Mouse (Mus musculus) heart, adult 2 months (tissue): ENCODE results near the gene Lrg1.

Source experiments
- CTCF ChIP-seq: fragments of 200-600 bp; IDR thresholded peaks from 2 replicates; pipeline ENCODE4 v1.8.1; 2022; ENCODE audit warnings: antibody characterized with exemption, mild to moderate bottlenecking, moderate library complexity
- EP300 ChIP-seq: fragments of 200-500 bp; IDR thresholded peaks from 2 replicates; pipeline ENCODE4 v1.6.1; 2011; ENCODE audit warnings: low read depth, low read length, control low read depth; ENCODE audit not compliant: insufficient read depth
- POLR2A ChIP-seq: fragments of 200-500 bp; IDR thresholded peaks from 2 replicates; pipeline ENCODE4 v1.6.1; 2011; ENCODE audit warnings: mild to moderate bottlenecking, low read depth, low read length, control low read depth; ENCODE audit not compliant: insufficient read depth

GRCm38 (mm10) chr17:56119981-56120880 lies 1.6 kb downstream of the Lrg1 start:
- peak; percentile 56; the same call in 1 of the 2 replicates for TF ChIP-seq POLR2A
- TF ChIP-seq CTCF, result no peak
- no peak for TF ChIP-seq EP300
